Mouse (Mus musculus) c-Kit-positive CD71-positive TER-119-positive erythroid progenitor cells, embryonic 14.5 days (primary cell): ENCODE measurements around the gene Sbk2.

ENCODE experiments used
- DNase-seq: peaks from one replicate; pipeline ENCODE4 v3.0.0-alpha.2; 2013; ENCODE audit warnings: low spot score

The Sbk2 gene

GRCm38 (mm10) chr7:4921824-4922482 is 42.3 kb downstream of the Sbk2 start, which contains the start of gene Nat14:
Nat14 (plus strand) TSS chr7:4922028.
- no peak for DNase-seq

GRCm38 (mm10) chr7:4920976-4921823 is 43.0 kb downstream of the Sbk2 start:
- DNase-seq, result no peak

GRCm38 (mm10) chr7:4920496-4920895 is 43.7 kb downstream of the Sbk2 start:
- no peak for DNase-seq

- DNase-seq, result no peak
Observed at GRCm38 (mm10) chr7:4919971-4920370, 44.2 kb downstream of the Sbk2 start.

- DNase-seq, result no peak
Observed at GRCm38 (mm10) chr7:4919096-4919495, 45.1 kb downstream of the Sbk2 start.

GRCm38 (mm10) chr7:4918681-4919080 is 45.5 kb downstream of the Sbk2 start:
- no peak for DNase-seq

GRCm38 (mm10) chr7:4917494-4917893 is 46.7 kb downstream of the Sbk2 start:
- DNase-seq, result no peak

- DNase-seq, result no peak
Observed at GRCm38 (mm10) chr7:4915669-4916416, 48.4 kb downstream of the Sbk2 start.

- peak; percentile 96 for DNase-seq
Observed at GRCm38 (mm10) chr7:4915007-4915665, 49.1 kb downstream of the Sbk2 start, which contains the start of gene Zfp628. Zfp628 (plus strand) TSS chr7:4915217.

- no peak for DNase-seq
Observed at GRCm38 (mm10) chr7:4912248-4912647, 52.0 kb downstream of the Sbk2 start.

- DNase-seq, result no peak
Observed at GRCm38 (mm10) chr7:4911561-4911960, 52.6 kb downstream of the Sbk2 start.

- DNase-seq, result no peak
Observed at GRCm38 (mm10) chr7:4906466-4906950, 57.7 kb downstream of the Sbk2 start, which contains the start of gene Gm36210. Gm36210 (minus strand) TSS chr7:4906516.

GRCm38 (mm10) chr7:4902404-4902803 is 61.8 kb downstream of the Sbk2 start:
- DNase-seq, result no peak

- peak; percentile 46 for DNase-seq
Observed at GRCm38 (mm10) chr7:4901171-4901570, 63.0 kb downstream of the Sbk2 start.

- DNase-seq, result no peak
Observed at GRCm38 (mm10) chr7:4900523-4900851, 63.7 kb downstream of the Sbk2 start.

- DNase-seq, result no peak
Observed at GRCm38 (mm10) chr7:4899649-4900522, 64.3 kb downstream of the Sbk2 start.

GRCm38 (mm10) chr7:4898851-4899648 is 65.2 kb downstream of the Sbk2 start:
- DNase-seq, result no peak

GRCm38 (mm10) chr7:4895186-4895585 is 69.0 kb downstream of the Sbk2 start:
- no peak for DNase-seq
